Mouse (Mus musculus) spleen, embryonic (tissue): Measurements from ENCODE around the gene Serpinb1b.
"Not testable (repeated sequence)": the region's sequence is repeated elsewhere in the genome, so short reads cannot be mapped to it uniquely, and the experiment has no call there.

Experiments
- CTCF ChIA-PET: fragments of 350-600 bp; sonication (Branson Sonifier 250); formaldehyde crosslinking; loops from one replicate; lab custom pipeline; 2022; lab: Charles Lee

Gene Serpinb1b

DNA sequence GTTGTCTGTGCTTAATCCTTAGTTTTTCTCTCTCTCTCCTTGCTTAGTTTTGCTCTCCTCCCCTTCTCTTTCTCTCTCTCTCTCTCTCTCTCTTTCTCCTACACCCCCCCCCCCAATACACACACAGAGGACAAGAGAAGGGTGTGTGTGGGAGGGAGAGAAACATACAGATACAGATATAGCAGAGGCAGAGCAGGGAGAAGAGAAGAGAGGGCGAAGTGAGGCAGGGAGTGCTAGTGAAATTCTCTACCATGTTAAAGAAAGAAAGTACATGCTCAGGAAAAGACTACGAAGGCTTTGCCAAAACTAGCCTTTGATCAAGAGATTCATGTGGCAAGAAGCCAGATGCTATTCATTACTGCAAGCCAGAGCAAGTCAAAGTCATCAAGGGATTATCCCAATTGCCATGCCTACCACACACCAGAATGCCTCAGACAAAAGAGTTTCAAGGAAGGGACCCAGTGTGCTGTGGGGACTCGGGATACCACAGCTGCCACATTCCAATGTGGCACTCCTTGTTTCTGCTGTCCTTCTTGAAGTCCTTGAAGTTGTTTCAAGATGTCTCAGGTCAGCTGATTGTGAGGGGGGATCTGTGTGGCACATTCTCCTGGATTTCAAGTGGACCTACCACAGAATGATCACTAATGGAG lies at the start of gene Serpinb1b:
Gene Serpinb1b (plus strand): TSS at position 520 of the 650 bp plus-strand sequence.
- CTCF ChIA-PET: interaction anchor here (0.7 kb wide), 1 partner anchor 176 kb away, joined by 3 read pairs; no protein-coding TSS in a partner anchor

DNA sequence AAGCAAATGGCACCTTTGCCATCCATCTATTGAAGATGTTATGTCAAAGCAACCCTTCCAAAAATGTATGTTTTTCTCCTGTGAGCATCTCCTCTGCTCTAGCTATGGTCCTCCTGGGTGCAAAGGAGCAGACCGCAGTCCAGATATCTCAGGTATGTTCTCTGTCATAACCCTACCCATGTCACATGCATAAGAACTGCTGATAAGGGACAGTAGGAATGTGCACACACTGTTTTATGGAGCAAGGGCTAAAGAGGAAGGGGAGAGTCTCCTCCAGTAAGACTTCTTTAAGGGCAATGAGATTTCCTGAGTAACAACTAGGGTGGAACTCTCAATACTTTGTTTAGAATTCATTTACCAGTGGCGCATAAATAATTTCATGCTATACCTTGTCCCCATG lies 48.9 kb upstream of the Serpinb1b start:
- CTCF ChIA-PET: not testable (repeated sequence)

DNA sequence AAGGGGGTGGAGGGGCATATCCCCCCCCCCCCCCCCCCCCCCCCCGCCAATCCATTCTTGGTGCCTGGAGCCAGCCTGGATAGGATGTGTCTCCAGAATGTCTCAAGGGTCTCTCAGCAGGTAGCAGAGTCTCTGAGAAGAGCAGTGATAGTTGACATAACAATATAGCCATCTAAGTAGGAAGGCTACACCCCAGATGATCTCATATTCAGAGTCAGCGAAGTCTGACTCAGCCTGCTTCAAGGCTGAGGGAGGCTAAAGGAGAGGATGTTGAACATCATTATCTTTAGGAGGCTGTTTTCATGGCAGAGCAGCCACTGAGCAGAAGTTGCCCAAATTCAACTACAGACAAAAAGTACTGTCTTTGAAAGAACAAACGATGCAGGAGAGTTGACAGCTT lies 48.1 kb upstream of the Serpinb1b start:
- CTCF ChIA-PET: interaction anchor here (0.7 kb wide), 1 partner anchor 46 kb away, joined by 6 read pairs; no protein-coding TSS in a partner anchor

DNA sequence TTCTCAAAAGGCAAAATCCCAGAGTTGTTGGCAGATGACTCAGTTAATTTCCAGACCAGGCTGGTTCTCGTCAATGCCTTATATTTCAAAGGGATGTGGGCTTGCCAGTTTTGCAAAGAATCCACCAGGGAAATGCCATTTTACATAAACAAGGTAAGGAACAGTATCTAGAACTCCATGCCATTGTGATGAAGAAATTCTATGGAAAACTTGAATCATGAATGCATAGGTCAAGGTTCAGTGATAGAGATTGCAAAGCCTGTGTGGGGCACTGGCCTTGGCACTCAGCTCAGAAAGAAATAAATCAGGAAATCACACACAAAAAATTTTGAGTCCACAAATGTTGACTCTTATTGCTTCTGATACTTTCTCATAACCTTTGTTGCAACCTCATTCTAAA lies 42.9 kb upstream of the Serpinb1b start:
- CTCF ChIA-PET: no interaction called here

DNA sequence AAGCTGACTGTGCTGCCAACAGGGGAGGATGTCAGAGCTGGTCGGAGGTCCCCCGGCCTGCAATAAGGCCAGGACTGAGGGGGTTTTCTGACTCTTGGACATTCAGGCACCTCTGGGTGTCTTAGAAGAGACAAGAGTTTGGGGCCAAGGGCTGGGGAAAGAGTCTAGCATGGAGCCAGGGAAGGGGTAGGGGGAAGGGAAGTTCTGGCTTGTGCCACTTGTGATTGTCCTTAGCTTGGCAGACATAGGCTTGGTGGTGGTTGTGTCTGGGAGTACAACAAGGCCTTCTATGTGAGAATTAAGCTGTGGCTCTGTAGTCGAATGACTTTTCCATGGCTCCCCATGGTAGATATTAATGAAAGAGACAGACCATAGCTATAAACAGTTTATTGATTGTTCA lies 34.8 kb upstream of the Serpinb1b start:
- CTCF ChIA-PET: interaction anchor here (0.6 kb wide), 1 partner anchor 21 kb away, joined by 3 read pairs; no protein-coding TSS in a partner anchor

DNA sequence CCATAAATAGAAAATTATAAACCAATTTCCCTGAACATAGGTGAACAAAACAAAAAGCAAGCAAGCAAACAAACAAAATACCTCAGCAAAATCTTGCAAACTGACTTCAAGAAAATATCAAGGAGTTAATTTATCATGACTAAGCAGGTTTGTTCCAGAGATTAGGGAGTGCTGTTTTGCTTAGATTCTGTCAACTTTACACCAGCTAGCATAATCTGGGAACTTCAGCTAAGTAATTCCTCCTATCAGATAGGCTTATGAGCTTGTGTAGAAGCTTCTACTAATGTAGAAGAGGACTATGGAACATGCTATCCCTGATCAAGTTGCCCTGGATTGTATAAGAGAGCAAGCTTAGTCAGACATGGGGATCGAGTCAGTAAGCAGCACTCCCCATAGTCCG lies 31.1 kb upstream of the Serpinb1b start:
- CTCF ChIA-PET: no interaction called here

DNA sequence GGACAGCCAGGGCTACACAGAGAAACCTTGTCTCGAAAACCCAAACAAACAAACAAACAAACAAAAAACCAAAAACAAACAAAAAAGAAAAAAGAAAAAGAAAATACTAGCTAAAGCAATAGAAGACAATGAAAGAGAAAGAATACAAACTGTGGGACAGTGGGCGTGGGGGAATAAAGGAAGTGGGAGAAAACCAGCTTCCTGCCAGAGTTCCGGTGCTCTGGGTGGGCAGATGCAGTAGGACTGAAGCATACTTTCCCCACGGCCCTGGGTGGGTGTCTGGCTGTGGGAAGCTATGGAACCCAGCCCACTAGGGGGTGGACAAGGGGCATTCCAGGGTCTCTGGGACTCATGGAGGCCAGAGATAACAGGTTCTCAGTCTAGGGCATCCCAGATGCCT lies 30.2 kb upstream of the Serpinb1b start:
- CTCF ChIA-PET: no interaction called here

DNA sequence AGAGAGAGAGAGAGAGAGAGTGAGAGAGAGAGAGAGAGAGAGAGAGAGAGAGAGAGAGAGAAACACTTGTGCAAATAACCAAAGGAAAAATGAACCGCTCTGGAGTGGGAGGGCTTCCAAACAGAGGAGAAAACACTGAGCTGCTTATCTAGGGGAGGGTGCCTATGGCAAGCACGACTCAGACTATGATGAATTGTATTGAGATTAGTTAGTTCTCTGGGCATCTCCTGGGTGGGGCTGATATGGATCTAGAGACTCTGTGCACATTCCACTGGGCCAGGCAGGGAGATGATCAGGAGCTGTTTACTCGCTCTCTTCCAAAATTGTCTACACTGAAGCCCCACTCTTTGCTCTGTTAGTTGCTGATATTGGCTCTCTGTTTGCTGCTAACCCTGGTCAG lies 26.7 kb upstream of the Serpinb1b start:
- CTCF ChIA-PET: no interaction called here

DNA sequence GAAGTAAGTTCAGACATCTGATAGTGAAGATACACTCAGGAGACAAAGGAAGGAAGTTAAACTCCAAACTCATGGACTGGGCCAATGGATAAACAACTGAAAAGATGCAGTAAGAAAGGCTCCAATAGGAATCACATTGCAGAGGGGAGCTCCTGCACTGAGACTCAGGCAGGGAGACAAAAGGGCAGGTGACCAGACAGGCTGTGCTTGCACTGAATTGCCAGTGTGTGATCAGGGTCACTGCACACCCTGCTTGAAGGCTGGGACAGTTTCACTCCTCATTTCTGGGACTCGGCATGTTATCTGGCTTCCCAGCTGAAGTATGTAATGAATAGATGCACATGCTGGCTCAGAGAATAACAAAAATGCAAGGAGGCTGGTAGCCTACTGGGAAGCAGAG lies 15.3 kb upstream of the Serpinb1b start:
- CTCF ChIA-PET: no interaction called here

DNA sequence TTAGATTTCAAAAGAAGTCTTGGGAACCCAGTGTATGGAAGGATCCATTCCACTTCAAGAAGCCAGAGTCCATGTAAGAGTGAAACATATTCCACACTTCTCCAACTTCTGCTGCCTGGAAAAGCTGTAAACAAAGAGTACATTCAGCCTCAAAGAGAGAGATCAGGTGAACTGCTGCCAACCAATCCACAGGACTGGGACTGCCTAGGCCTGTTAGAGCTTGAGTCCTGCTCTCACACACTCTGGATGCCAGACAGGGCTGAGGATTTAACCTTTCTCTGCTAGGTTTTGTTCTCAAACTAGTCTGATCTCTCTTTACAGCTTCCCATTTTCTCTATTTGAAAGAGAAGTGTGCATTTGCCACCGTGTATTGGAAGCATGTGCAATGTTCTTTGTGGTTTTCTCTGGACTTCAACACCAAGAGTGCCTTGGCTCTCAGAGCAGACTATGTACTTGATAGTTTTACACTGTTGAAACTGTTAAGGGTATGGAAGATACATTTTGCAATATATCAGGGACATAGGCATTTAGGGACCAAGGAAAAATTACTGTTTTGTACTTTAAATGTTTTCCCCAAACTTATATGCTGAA lies 10.9 kb upstream of the Serpinb1b start:
- CTCF ChIA-PET: no interaction called here

DNA sequence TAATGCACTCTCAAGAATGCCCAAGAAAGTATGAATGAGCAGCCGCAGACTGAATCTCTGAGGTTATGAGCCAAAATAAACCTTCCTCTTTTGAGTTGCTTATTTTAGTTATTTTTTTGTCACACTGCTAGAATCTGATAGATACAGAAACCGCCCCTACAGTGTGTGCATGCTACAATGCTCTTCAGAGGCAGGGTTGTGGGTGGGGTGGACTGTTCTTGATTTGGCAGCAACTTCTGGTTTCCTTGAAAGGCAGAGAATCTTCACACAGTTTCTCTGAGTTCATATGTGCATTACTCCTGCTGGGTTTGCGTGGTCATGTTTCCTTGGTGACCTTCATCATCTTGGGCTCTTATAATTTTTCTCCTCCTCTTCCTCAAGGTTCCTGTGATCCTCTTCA lies 10.2 kb upstream of the Serpinb1b start:
- CTCF ChIA-PET: no interaction called here

DNA sequence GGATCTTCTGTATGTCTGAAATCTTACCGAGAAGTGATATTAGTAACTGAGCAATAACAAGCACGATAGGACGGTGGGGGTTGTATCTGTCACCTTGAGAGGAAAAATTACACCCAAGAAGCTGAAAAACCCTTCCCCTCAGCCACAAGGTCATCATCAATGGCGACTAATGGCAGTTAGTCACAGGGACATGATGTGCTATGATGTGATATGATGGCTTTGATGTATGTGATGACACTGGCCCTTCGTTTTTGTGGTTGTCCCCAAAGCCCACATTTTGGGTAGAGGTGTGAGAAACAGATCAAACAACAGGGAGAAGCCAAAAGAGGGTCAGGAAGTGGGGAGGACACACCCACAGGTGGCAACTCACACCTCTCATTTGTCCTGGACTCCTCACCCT lies 6.6 kb upstream of the Serpinb1b start:
- CTCF ChIA-PET: no interaction called here

DNA sequence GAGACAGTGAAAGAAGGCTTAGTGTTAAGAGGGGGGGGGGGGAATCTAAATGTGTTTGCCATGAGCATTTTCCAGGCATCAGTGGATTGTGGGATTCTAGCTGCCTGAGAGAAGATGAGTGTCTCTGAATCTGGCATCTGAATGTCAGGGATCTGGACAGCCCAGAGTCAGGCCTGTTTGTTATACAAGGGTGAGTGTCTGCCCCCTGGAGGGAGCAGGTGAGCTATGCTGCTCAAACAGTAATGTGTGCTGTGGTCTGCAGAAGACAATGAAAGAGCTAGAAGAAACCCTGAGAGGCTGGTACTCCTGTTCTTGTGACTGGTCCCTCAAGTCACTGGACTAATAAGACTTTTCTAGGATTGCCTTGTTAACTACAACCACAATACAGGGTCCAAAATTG lies 4.3 kb upstream of the Serpinb1b start:
- CTCF ChIA-PET: interaction anchor here (0.6 kb wide), 1 partner anchor 108 kb away, joined by 3 read pairs; no protein-coding TSS in a partner anchor

DNA sequence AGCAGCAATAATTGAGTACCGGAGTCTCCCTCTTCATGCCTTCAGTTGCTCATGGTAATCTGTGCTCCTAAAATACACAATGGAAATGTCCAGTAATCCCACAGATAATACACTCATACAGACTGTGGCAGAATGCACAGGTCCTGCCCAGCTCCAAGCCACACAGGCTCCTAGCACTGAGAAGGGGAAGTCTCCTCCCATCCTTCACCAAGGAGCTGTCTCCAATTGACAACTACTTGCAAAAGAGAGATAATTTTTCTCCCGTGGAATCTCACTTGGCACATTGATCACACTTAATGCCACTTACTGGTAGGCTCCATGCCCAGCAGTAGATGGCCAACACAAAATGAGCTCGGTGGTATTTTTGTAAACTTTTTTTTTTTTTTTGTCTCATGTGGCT lies 2.1 kb upstream of the Serpinb1b start:
- CTCF ChIA-PET: interaction anchor here (0.6 to 0.7 kb wide), 2 partner anchors 46 to 911 kb away, joined by 3 to 6 read pairs; no protein-coding TSS in a partner anchor

DNA sequence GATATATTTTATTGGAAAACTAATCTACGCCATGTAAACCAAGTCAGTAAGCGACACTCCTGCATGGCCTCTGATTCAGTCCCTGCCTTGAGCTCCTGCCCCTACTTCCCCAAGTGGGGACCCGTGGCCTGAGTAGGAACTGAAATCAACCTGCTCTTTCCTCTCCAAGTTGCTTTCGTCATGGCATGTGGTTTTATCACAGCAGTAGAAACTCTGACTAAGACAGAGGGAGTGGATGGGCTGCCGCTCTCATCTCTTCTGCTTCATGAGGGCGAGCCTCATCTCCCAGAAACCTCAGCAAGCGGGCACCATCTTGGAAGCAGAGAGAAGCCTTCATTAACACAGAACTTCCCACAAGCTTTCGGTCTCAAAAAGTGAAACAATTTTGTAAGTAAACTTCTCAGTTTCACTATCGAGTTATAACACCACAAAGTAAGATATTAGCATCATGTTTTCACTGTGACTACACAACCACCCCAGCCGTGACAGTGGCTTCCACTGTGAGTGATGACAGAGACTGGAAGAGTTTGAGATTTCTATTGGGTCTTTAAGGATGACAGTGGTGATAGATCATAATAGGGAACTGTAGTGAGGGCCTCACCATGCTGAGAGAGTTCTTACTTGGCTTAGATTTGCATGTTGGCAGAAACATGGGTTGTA lies 1.2 kb upstream of the Serpinb1b start:
- CTCF ChIA-PET: no interaction called here

DNA sequence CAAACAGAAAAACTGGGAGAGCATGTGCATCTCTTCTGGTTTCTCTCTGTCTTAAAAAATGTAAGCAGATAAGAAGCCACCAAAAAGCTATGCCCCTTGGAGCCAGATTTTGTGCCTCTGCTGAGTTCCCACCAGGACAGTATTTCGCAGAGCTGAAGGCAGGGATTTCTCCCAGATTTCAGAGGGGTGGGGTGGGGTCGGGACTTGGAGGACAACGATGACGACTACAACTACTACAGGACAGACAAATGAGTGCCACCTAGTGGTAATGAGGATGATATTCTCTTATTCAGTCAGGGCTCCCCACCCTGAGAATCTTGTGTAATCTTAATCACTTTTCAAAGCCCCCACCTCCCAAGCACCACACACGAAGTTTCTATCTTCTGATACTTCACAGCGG lies 1.0 kb downstream of the Serpinb1b start:
- CTCF ChIA-PET: interaction anchor here (0.6 kb wide), 3 partner anchors 146 to 180 kb away, joined by 3 to 6 read pairs (median 3); no protein-coding TSS in a partner anchor

DNA sequence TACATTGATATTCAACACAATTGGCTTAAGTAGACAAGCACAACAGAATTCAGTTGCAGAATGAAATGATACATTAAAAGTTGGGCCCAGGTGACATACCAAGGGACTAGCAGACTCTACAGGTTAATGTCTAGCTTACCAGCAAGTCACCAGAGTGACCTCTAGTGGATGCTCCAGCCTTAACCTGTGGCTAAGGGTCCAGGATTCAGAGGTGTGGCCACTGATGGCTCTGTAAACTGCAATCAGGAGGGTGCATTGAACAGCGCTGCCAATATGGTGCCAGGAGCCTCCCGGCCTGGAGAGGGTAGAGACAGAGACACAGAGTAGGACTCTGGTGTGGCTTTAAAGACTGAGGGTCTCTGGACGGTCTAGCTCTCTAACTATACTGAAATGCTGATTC lies 2.0 kb downstream of the Serpinb1b start:
- CTCF ChIA-PET: no interaction called here

DNA sequence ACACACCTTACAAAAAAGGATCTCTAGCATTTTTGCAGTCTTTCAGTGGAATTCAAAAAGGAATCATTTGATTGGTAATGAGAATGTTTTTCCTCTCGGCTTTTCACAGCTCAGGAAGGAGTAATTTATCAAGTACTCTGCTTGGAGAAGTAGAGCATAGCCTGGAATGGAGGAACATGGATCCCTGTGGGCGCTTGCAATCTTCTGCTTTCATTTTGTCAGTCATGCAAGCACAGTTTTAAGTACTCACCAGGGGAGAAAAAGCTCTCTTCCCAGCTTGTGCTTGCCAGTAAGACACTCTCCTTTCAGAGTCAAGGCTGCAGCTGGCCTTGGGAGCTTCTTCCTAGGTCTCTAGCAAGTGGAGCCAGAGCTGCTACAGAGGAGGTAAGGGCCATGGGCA lies 5.5 kb downstream of the Serpinb1b start:
- CTCF ChIA-PET: interaction anchor here (1.2 kb wide), 1 partner anchor 181 kb away, joined by 5 read pairs; no protein-coding TSS in a partner anchor

DNA sequence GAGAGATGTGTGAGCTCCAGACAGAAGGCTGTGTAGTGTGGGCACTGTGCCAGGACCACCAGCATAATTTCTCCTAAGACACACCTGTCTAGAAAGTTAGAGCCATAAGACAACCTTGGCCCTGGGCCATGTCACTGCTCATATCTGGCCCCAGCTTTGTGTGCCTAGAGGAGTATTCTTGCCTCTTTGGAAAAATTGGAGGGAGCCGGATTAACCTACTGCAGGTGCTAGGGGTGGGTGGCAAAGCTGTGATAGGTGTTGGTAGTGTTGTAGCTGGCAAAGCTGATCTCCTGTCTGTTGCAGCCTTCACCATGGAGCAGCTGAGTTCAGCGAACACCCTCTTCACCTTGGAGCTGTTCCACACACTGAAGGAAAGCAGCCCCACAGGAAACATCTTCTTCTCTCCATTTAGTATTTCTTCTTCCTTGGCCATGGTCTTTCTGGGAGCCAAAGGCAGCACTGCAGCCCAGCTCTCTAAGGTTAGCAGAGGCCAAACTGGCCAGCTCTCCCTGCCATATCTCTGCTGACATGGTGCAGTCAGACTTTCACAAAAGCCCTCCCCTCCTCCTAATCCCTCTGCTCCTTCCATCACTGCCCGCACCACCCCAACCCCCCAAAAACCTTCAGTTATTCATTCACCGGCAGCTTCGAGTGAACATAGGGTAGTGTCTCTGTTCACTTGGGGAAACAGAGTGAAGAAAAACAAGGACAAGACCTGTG lies 6.8 kb downstream of the Serpinb1b start:
- CTCF ChIA-PET: interaction anchor here (0.7 kb wide), 1 partner anchor 16 kb away, joined by 4 read pairs; no protein-coding TSS in a partner anchor

DNA sequence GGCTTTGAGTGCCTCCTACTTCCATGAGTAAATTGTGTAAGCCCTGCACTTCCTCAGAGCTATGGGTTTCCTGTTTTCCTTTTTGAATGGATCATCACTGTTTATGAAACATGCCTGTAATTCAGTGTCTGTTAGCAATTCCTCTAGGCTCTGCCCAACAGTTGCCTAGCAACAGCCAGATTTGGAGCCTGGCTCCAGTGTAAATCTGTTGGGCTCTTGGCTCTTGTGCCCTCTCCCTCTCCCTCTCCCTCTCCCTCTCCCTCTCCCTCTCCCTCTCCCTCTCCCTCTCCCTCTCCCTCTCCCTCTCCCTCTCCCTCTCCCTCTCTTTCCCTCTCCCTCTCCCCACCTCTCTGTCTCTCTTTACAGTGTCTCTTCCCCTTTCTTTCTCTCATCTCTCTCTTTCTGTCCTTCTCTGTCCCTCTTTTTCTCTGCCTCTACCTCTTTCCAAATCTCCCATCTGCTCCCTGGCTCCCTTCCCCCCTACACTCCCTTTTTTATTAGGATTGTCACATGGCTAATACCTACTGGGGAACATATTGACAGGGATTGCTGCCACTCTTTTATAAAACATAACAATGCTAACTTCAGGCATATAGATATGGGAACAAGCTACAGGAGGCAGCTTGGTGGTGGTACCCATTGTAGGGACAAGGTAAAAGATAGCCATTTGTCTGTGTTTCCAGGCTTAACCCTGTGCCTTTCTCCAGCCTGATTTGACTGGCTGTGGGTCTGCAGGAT lies 7.5 kb downstream of the Serpinb1b start:
- CTCF ChIA-PET: interaction anchor here (0.7 kb wide), 1 partner anchor 17 kb away, joined by 4 read pairs; no protein-coding TSS in a partner anchor

DNA sequence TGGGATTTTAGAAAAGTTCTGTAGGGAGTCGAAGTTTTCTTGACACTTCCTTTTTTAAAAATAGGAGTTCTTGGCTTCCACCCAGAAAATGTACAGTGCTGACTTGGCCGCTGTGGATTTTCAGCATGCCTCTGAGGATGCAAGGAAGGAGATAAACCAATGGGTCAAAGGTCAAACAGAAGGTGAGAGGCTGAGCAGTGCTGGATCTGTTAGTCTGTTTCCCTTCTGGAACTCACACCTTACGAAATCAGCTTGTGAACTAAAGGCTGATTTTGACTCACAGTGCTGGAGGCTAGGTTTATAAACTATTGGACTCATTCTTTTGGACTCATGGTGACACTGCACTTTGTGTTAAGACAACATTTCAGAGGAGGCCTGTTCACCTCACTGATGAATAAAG lies 11.2 kb downstream of the Serpinb1b start:
- CTCF ChIA-PET: no interaction called here
